Mouse (Mus musculus): Measurements from ENCODE around the gene Bag2.

Gene Bag2

GRCm38 (mm10) chr1:33757491-33758041 lies at the start of gene Bag2:
Gene Bag2 (minus strand): TSS chr1:33757795.
- no peak for DNase-seq (ENCODE audit: extremely low spot score, low read depth, low spot score)

GRCm38 (mm10) chr1:33803323-33803722 lies 45.7 kb upstream of the Bag2 start:
- DNase-seq (ENCODE audit: extremely low spot score, low read depth, low spot score) = no peak

GRCm38 (mm10) chr1:33799620-33800019 lies 42.0 kb upstream of the Bag2 start:
- no peak for DNase-seq (ENCODE audit: extremely low spot score, low read depth, low spot score)

GRCm38 (mm10) chr1:33788493-33788892 lies 30.9 kb upstream of the Bag2 start:
- no peak for DNase-seq (ENCODE audit: extremely low spot score, low read depth, low spot score)

GRCm38 (mm10) chr1:33788072-33788471 lies 30.5 kb upstream of the Bag2 start:
- DNase-seq (ENCODE audit: extremely low spot score, low read depth, low spot score) = no peak

GRCm38 (mm10) chr1:33784561-33784960 lies 27.0 kb upstream of the Bag2 start:
- no peak for DNase-seq (ENCODE audit: extremely low spot score, low read depth, low spot score)

- no peak for DNase-seq (ENCODE audit: extremely low spot score, low read depth, low spot score)
Observed at GRCm38 (mm10) chr1:33776175-33776611, 18.6 kb upstream of the Bag2 start.

- no peak for DNase-seq (ENCODE audit: extremely low spot score, low read depth, low spot score)
Observed at GRCm38 (mm10) chr1:33772106-33772505, 14.5 kb upstream of the Bag2 start.

GRCm38 (mm10) chr1:33771621-33772020 lies 14.0 kb upstream of the Bag2 start:
- no peak for DNase-seq (ENCODE audit: extremely low spot score, low read depth, low spot score)

- no peak for DNase-seq (ENCODE audit: extremely low spot score, low read depth, low spot score)
Observed at GRCm38 (mm10) chr1:33768827-33769226, 11.2 kb upstream of the Bag2 start.

- DNase-seq (ENCODE audit: extremely low spot score, low read depth, low spot score) = no peak
Observed at GRCm38 (mm10) chr1:33768091-33768787, 10.6 kb upstream of the Bag2 start.

- DNase-seq (ENCODE audit: extremely low spot score, low read depth, low spot score) = no peak
Observed at GRCm38 (mm10) chr1:33766520-33767508, 9.2 kb upstream of the Bag2 start.

- no peak for DNase-seq (ENCODE audit: extremely low spot score, low read depth, low spot score)
Observed at GRCm38 (mm10) chr1:33765468-33766080, 8.0 kb upstream of the Bag2 start.

- DNase-seq (ENCODE audit: extremely low spot score, low read depth, low spot score) = no peak
Observed at GRCm38 (mm10) chr1:33763826-33764225, 6.2 kb upstream of the Bag2 start.

- no peak for DNase-seq (ENCODE audit: extremely low spot score, low read depth, low spot score)
Observed at GRCm38 (mm10) chr1:33758488-33758887, 893 bp upstream of the Bag2 start.

- DNase-seq (ENCODE audit: extremely low spot score, low read depth, low spot score) = no peak
Observed at GRCm38 (mm10) chr1:33757033-33757413, 572 bp downstream of the Bag2 start.

- no peak for DNase-seq (ENCODE audit: extremely low spot score, low read depth, low spot score)
Observed at GRCm38 (mm10) chr1:33756258-33757032, 1.1 kb downstream of the Bag2 start.

GRCm38 (mm10) chr1:33755799-33756198 lies 1.8 kb downstream of the Bag2 start:
- DNase-seq (ENCODE audit: extremely low spot score, low read depth, low spot score) = no peak

GRCm38 (mm10) chr1:33754965-33755735 lies 2.4 kb downstream of the Bag2 start:
- DNase-seq (ENCODE audit: extremely low spot score, low read depth, low spot score) = no peak

GRCm38 (mm10) chr1:33754089-33754488 lies 3.5 kb downstream of the Bag2 start:
- DNase-seq (ENCODE audit: extremely low spot score, low read depth, low spot score) = no peak
